Mouse (Mus musculus) heart, adult 9 months (tissue): Measurements from ENCODE around the gene Nat8f2.
"Not testable (repeated sequence)": the region's sequence is repeated elsewhere in the genome, so short reads cannot be mapped to it uniquely, and the experiment has no call there.

Experiments used
- DNase-seq, 2 experiments: peaks; one replicate each; pipeline ENCODE4 v3.0.0; 2022; ENCODE audit warnings: low spot score in 2 of 2

Gene Nat8f2

DNA sequence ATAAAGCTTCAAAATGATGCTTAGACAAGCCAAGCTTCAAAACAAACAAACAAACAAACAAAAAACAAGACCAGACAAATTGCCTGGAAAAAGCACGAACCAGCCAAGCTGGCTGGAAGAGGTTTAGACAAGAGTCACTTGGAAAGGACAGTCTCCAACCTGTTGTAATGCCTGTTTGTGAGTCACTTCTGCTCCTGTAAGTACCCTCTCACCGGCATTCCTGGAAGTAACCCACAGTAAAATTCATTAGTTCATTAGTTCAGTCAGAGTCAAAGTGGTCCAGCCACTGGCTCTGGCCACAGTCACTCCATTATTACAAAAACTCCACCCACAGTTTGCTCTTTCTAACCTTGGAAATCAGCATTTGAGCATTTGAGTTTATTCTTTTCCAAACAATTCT is 5.1 kb downstream of the Nat8f2 start:
- no peak for DNase-seq

DNA sequence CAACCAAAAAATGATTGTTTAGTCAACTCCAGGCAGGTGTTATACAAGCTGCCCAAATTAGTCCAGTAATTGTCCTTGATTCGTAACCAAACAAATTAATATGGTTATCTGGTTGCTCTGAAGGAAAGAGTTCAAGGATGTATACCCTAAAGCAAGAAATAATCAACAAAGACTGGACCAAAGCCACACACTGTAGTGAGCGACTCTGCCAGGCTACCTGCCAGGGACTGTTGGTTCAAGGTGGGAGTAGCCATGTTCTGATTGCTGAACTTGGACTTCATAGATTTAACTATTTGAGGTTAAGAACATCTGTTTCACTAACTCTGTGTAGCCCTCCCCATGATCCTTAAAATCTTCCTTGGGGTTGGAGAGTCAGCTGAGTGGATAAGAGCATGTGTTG is 5.8 kb downstream of the Nat8f2 start:
- no peak for DNase-seq

DNA sequence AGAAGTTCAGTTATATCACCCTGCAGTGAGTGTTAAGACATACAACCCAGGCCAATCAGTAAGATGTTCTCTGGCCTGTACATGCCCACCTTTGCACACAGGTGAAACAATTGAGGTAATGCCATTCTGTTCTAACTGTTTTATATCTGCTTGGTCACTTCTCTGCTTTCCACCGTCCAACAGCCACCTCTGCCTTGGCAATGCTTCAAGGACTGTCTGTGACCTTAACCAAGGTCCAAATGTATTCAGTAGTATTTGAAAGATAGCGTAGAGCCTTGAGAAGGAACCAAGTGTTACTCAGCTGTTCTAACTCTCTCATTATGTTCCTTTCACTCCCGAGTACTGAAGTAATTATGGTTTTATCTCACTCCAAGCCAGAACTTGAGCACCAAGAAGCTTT is 6.4 kb downstream of the Nat8f2 start:
- peak in 1 of 2 experiments; percentile 24 for DNase-seq

DNA sequence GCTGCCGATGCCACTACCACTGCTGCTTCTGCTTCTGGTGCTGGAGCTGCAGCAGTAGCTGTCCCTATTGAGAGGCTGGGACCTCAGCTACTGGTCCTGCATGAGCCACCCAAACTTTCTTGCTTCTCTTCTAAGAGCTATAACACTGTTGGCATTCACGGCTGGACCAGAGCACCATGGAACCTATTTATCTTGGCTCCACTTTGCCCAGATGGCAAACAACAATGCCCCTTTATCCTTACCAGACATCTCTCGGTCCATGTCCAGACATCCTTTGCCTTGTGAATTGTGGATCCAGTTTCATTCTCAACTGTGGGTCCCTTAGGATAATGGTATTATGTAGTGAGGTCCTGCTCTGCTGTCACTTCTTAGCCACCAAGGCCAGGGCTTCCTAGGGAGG is 7.7 kb downstream of the Nat8f2 start:
- DNase-seq, result no peak

DNA sequence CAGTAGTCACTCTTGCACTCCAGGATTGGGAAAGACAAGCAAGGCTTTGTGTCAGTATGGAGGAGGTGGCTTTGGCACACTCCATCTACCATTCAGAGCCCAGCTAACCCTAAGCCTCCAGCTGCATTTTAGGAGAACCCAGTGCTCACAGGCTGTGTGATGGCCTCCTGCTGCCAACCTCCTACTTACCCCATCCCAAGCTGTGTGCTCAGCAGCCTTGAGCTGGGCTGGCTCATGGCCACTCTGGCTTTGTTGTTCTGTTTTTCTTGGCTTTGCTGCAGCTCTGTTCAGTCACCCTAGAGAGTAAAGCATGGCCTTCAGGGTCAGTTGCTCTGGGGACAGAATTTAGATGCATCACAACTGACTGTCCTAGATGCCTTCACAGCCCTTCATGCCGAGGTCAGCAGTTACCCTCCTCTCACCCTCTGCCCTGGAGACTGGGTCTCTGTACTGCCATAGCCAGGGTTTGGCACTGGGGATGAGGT is 12.7 kb downstream of the Nat8f2 start:
- DNase-seq, result peak; percentile 65 to 80

DNA sequence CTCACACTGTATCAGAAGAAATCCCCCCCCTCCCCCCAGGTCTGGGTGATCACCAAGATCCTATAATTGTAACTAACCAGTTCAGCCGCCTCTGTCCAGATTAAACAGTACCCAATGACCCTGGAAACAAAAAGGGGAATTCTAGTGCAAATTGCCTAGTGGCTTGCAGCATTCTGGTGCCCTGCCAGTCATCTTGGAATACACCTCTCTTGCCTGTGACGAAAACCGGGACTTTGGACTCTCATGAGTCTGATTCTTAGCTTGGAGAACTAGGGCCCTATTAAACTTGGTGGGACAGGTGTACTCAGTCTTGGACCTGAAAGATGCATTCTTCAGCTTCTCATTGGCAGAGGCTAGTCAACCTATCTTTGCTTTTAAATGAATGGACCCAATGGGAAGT is 15.5 kb downstream of the Nat8f2 start:
- DNase-seq, result no peak

DNA sequence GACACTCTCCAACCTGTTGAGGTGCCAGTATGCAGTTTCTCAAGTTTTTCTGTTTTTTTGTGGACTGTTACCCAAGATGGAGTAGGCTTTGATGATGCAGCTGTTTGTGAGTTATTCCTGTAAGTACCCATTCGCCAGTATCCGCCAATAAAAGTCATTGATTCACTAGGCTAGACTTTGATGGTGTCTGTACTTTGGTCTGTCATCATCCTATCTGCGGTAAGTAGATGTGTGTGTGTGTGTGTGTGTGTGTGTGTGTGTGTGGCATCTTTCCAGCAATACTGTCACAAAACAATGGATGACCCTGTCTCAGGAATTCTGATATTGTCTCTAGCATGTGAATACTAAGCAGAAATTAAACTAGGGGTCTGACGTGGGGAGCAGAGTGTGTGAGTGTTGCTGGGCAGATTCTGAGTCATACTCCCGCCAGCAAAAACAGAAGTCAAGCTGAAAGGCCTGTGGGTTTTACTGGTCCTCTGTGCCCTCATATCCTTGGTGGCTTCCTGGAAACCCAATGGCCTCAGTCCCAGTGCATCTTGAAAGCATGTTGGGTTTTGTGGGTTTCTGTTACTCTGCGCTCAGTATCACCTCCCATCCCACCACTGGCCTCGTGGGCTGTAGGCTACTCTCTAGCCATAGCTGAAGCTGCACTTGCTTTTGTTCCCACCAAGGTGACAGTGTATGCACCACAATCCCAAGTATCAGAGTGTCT is 17.7 kb downstream of the Nat8f2 start:
- DNase-seq, result no peak

DNA sequence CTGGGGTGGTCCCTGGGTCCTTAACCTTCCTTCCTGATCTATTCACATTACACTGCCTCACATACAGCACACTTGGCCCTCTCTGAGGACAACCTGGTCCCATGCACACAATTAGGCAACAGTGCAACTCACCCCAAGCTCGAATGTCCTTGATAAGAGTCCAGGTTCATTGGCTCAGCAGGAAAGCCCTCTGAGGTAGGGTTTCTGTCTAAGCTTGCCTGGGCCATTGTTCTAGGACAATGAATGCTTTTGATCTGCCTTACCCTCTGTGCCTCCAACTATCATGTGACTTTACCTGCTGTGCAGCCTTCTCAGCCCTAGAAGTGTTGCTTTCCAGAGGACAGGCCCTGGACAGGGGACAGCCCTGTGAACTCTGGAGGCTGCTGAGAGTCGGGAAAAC is 19.7 kb downstream of the Nat8f2 start:
- DNase-seq, result no peak

DNA sequence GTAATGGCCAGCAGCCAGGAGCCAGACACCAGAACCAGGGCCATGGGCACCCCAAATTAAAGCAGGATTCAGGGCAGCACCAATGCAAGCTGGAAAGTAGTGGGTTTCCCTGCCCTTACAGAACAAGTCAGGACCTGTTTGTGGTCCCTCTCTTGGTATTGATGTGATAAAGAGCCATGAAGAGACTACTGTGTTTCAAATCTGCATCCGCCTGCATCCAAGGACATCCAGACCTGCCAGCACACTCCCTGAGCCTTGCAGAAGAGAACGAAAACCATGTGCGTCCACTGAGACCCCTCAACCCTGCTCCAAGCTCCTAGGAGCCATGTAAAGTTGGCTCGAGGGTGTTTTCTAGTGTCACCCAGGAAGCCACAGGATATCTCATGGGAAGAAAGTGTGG is 20.8 kb downstream of the Nat8f2 start:
- DNase-seq, result no peak

DNA sequence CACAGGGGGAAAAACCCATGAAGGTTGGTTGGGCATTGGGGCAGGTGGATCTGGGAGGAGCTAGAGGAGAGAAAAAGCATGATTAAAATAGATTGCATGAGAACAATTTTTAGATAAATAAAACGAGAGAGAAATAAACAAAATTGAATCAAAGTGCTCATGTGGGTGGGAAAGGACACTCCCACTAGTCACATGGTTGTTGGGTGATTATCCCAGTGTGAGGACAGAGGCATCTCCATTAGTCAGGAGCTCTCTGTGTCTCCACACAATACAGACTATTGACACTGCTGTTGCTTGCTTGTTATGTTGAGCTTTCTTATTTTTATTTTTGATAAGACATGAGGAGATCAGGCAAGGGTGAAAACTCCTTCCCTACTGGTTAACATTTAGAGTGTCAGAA is 22.0 kb downstream of the Nat8f2 start:
- no peak for DNase-seq

DNA sequence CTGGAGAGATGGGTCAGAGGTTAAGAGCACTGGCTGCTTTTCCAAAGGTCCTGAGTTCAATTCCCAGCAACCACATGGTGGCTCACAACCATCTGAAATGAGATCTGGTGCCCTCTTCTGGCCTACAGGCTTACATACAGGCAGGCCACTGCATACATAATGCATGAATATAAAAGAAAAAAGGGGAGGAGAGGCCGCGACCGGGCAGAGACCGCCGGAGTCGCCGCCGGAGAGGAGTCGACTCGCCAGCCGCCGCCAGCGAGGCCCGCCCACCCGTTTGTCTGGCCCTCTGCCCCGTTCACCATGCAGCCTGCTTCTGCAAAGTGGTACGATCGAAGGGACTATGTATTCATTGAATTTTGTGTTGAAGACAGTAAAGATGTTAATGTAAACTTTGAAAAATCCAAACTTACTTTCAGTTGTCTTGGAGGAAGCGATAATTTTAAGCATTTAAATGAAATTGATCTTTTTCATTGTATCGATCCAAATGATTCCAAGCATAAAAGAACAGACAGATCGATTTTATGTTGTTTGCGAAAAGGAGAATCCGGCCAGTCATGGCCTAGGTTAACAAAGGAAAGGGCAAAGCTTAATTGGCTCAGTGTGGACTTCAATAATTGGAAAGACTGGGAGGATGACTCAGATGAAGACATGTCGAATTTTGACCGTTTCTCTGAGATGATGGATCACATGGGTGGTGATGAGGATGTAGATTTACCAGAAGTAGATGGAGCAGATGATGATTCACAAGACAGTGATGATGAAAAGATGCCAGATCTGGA is 25.1 kb downstream of the Nat8f2 start:
- not testable (repeated sequence) for DNase-seq

DNA sequence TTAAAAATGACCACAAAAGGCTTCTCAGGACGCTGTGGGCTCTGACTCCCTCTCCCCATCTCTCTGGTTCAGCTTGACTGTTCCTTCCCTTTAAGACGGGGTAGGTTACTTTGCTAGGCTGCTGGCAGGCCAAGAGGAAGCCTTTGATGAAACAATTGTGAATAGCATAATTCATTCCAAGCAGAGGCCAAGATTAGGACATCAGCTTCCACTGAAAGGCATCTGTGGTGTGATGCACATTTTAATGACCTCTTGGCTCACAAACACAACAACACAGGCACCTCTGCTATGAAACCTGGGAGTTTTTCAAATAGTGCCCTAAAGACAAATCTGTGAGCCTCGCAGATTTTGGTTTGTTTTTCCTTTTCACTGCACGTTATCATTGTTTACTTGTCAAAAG is 29.0 kb downstream of the Nat8f2 start:
- DNase-seq, result no peak

DNA sequence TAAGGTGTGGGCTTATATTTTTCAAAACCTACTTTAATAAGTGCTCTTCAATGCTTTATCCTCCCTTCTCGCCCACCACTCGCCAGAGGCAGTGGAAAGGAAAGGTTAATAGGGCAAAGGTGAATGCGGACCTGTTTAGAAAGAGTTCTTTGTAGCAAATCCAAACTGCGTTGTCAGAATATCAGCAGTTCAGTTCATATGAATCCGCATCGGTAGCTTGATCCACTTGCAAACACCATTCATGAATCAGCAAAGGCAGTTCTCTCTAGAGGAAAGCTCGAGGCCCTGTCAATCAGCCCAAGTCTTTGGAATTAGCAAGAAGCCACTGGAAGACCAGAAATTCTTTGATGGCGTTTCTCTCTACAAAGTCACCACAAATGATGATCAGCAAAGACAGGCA is 30.3 kb downstream of the Nat8f2 start:
- no peak for DNase-seq

DNA sequence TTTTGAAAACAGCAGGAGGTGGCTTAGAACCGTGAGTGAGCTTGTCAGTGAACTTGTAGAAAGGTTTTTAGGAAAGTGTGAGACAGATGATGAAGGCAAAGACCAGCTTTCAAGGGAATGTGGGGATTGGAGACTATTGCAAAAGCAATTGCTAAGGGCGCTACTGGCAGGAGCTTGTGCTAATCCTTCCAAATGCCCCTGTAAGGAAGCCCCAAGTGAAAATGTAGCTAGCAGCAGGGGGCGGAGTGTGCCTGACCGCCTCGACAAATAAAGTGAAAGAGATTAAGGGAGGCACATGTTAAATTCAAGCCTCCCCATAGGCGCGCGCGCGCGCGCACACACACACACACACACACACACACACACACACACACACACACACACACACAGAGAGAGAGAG is 31.7 kb downstream of the Nat8f2 start:
- peak in 1 of 2 experiments; percentile 14 for DNase-seq

DNA sequence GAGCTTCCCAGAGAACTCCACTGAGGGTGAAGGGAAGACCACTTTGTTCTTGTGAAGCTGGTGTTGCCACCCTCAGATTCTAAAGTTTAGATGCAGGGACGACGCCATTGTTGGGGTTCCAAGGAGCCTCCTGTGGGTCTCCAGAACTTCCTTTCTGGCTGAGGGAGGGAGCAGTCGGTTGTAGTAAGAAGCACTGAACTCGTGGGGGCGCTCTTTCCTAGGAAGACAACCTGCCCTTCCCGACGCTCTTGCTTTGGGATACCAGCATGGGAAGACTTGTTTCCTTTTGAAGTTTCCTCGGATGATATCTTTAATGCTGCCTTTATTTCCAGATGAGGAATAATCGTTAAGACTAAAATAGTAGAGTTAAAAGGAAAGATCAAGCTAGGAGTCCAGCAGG is 32.1 kb downstream of the Nat8f2 start:
- peak in 1 of 2 experiments; percentile 27 for DNase-seq

DNA sequence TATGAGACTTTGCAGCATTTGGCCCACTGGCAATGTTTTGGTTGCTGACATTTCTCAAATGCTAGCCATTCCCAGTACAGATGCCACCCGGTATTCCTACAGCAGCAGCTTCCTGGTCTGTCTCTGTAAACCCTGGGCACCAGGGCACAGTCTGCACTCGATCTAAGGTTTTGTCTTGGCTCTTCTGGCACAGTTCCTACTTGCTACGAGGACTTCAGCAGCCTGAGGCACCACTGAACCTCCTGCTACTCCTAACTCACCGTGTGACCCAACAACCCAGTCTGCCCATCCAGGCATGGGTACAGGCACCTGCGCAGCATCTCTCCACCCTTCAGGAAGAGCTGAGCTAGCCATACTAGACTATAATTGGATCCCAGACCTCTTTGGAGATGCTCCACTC is 32.9 kb downstream of the Nat8f2 start:
- not testable (repeated sequence) for DNase-seq

DNA sequence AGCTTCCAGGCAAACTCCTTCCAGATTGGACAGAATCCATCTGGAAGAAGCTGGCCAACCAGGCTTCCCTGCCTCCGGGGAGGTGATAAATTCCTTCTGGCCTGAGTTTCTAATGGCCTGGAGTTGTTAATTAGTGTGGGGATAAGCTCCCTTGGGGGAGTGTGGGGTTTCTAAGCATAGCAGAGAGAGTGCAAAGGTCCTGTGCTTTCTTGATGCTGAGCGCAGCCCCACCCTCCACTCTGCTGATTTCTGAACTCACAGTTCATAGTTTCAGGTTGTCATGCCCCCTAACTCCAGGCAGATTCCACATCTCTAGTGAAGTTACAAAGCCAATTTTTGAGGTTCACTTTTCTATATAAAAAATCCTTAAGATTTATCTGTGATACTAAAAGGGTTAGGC is 33.9 kb downstream of the Nat8f2 start:
- peak; percentile 7 to 12 for DNase-seq

DNA sequence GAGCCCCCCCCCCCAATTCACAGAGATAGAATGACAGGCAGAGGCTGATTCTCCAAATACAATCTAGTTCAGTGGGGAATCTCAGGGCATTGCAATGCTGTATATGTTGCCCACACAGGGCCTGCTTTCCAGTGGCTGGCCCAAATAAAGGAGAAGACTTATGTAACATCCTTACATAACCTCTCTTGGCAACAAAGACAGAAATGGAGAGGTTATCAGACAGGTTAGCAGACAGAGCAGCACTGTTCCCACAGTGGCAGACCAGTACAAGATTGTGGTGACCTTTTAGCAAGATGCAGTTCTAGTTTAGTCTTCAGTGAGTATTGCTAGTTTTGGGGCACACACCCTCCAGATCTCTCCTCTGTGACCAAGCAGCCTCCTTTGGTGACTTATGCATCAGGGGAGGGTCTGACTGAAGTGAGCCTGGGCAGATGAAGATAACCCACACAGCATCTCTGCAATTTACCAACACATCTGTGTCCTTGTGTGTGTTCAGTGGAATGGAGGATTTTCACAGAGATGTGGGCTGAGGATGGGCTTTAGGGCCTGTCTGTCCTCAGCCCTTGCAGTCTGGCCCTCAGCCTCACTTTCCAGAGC is 34.4 kb downstream of the Nat8f2 start:
- peak; percentile 46 to 72 for DNase-seq

DNA sequence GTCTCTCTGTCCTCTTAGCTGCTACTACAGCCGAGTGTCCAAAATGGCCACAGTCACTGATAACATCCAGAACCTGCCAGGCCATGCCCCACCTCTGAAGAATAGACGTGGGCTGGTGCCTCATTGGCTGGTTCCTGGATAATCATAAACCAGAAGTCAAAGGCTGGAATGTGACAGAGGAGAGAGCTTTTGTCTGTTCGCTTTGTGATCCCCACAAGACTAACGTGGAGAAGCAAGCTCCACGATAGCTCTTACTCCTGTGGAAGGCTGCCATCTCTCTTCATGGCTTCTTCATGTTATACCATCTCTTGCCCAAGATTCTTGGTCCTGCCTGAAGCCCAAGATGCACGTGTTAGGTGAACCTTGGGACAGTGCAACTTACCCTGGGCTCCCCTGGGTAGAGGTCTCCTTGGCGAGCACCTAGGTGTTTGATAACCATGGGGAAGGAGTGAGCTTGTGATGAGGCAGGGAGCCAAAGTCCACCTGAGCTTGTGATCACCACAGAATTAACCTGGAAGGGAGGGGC is 37.1 kb downstream of the Nat8f2 start, which contains the start of gene Nat8:
Nat8 (minus strand) TSS at position 287 of the 526 bp plus-strand sequence.
- DNase-seq, result no peak

DNA sequence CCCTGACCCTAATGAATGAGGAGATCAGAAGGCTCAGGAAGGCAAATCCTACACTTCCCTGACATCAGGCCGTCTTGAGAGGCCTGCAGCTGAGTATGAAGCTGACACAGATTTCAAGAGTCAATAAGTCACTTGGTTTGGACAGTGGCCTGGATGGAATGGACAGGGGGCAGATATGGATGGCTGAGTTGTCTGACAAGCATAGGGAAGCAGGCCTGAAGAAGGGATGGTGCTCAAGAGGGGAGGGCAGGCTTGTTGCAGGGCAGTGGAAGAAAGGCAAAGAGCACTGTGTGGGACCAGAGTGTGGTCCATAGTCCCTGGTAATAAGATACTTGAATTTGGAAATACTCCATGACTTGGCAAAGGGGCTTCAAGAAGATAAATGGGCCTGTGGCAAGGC is 39.5 kb downstream of the Nat8f2 start:
- DNase-seq, result no peak

DNA sequence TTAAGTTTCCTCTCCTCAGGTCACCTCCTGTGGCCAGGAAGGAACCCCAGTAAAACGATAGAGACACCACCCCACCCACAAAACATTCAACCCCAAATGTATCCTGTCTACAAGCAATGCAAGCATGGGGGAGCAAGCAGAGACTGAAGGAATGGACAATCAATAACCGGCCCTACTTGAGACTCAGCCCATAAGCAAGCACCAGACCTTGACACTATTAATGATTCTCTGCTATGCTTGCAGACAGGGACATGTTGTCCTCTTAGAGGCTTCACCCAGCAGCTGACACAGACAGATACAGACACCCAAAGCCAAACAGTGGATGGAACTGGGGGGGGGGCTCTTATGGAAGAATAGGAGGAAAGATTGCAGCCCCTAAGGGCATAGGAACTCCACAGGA is 43.1 kb downstream of the Nat8f2 start:
- no peak for DNase-seq

DNA sequence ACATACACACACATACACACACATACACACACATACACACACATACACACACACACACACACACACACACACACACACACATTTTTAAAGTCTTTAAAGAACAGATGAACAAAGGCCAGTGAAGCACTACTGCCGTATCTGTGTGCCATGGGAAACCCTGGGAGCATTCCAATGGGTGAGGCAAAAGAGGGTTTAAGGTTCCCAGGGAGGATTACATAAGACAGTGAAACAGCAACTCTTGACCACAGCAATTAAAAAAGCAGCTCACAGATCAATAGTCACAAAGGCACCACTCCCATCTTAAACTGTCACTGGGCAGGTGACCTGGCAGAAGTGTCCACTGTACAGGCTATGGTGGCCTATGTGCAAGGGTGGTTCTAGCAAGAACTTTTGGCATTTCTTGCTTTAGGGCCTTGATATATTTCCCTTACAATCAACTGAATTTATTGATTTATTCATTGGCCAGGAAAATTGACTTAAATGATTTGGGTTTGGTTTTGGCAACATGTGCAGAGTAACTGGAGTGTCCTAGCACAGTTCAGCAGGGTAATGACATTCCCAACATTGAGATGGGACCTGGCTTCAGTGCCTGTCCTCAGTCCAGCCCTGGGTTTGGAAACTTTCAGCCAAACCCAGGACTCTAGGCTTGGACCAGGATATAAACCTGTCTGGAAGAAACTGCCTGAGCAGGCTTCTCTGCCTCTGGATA is 45.4 kb downstream of the Nat8f2 start:
- DNase-seq, result no peak
